Mouse (Mus musculus) CD4-positive, CD25-positive, alpha-beta regulatory T cell, adult 4 months (primary cell): ENCODE results near the gene Aldh16a1. TPM values are rescaled to one million over a fixed set of nuclear protein-coding genes. Genes with fewer than 3 reads are reported as not detected.
"Not testable (repeated sequence)": the region's sequence is repeated elsewhere in the genome, so short reads cannot be mapped to it uniquely, and the experiment has no call there.

Experiments used
- ATAC-seq: one replicate; pipeline ENCODE4 v1.8.0; 2017
- polyA plus RNA-seq, 2 experiments: library from polyadenylated mRNA; unstranded; fragments of 100-300 nt; shearing (Covaris generic); gene quantifications; one replicate each; pipeline ENCODE4 v1.2.1; 2017

Gene Aldh16a1
- polyA plus RNA-seq, 2 experiments from 2014 or later, result 16.5 to 27.2 TPM

- ATAC-seq, result no peak
Observed at GRCm38 (mm10) chr7:45111940-45112339, 42.4 kb downstream of the Aldh16a1 start.

- ATAC-seq, result not testable (repeated sequence)
Observed at GRCm38 (mm10) chr7:45110089-45110488, 44.3 kb downstream of the Aldh16a1 start.

GRCm38 (mm10) chr7:45107052-45107645 is 47.2 kb downstream of the Aldh16a1 start:
- ATAC-seq, result no peak

GRCm38 (mm10) chr7:45106441-45106840 is 47.9 kb downstream of the Aldh16a1 start:
- no peak for ATAC-seq

- no peak for ATAC-seq
Observed at GRCm38 (mm10) chr7:45105491-45105890, 48.9 kb downstream of the Aldh16a1 start.

- no peak for ATAC-seq
Observed at GRCm38 (mm10) chr7:45104941-45105340, 49.4 kb downstream of the Aldh16a1 start.

- no peak for ATAC-seq
Observed at GRCm38 (mm10) chr7:45103652-45104180, 50.7 kb downstream of the Aldh16a1 start, which contains the start of gene Fcgrt. Gene Fcgrt, minus strand, starts transcription at chr7:45103851.

- no peak for ATAC-seq
Observed at GRCm38 (mm10) chr7:45102940-45103585, 51.3 kb downstream of the Aldh16a1 start.

GRCm38 (mm10) chr7:45102441-45102840 is 51.9 kb downstream of the Aldh16a1 start:
- ATAC-seq, result no peak

GRCm38 (mm10) chr7:45100046-45100445 is 54.3 kb downstream of the Aldh16a1 start:
- no peak for ATAC-seq

GRCm38 (mm10) chr7:45098541-45099240 is 55.7 kb downstream of the Aldh16a1 start:
- no peak for ATAC-seq

- no peak for ATAC-seq
Observed at GRCm38 (mm10) chr7:45097479-45097878, 56.9 kb downstream of the Aldh16a1 start.

- ATAC-seq, result not testable (repeated sequence)
Observed at GRCm38 (mm10) chr7:45095965-45096364, 58.4 kb downstream of the Aldh16a1 start.

- ATAC-seq, result no peak
Observed at GRCm38 (mm10) chr7:45095367-45095766, 59.0 kb downstream of the Aldh16a1 start.

- ATAC-seq, result no peak
Observed at GRCm38 (mm10) chr7:45094121-45094520, 60.3 kb downstream of the Aldh16a1 start.

GRCm38 (mm10) chr7:45093516-45093905 is 60.9 kb downstream of the Aldh16a1 start:
- peak; percentile 67 for ATAC-seq

GRCm38 (mm10) chr7:45092828-45093515 is 61.4 kb downstream of the Aldh16a1 start:
- ATAC-seq, result no peak

- ATAC-seq, result no peak
Observed at GRCm38 (mm10) chr7:45092048-45092447, 62.3 kb downstream of the Aldh16a1 start, which contains the start of gene Rcn3. Gene Rcn3, minus strand, starts transcription at chr7:45092221.

- ATAC-seq, result no peak
Observed at GRCm38 (mm10) chr7:45091001-45091990, 63.1 kb downstream of the Aldh16a1 start.
